Mouse (Mus musculus) kidney, postnatal 0 days (tissue): ENCODE data around the gene Vps36. TPM values are rescaled to one million over a fixed set of nuclear protein-coding genes. Genes with fewer than 3 reads are reported as not detected.

ENCODE experiments used
- ATAC-seq: fragments of 200-750 bp; cut with Nextera tagmentation; replicated peaks from 2 replicates; pipeline ENCODE4 v1.8.0; 2017; ENCODE audit warnings: low read depth, moderate number of reproducible peaks, moderate TSS enrichment, moderate library complexity; ENCODE audit not compliant: low FRiP score
- DNase-seq: peaks from one replicate; pipeline ENCODE4 v3.0.0-alpha.2; 2016; ENCODE audit warnings: low spot score
- H3K27ac ChIP-seq: fragments of 300-500 bp; sonication (generic); 2 replicates; pipeline ENCODE4 v1.5.1; 2014; ENCODE audit warnings: mild to moderate bottlenecking
- H3K27me3 ChIP-seq: fragments of 300-500 bp; sonication (generic); 2 replicates; pipeline ENCODE4 v1.6.1; 2014; ENCODE audit warnings: low read length, mixed read lengths; ENCODE audit not compliant: insufficient read depth
- H3K36me3 ChIP-seq: fragments of 300-500 bp; sonication (generic); 2 replicates; pipeline ENCODE4 v1.6.1; 2014; ENCODE audit warnings: low read length, mixed read lengths; ENCODE audit not compliant: insufficient read depth
- H3K4me1 ChIP-seq: fragments of 300-500 bp; sonication (generic); replicated peaks from 2 replicates; pipeline ENCODE4 v1.6.1; 2014; ENCODE audit warnings: antibody characterized with exemption, low read length, mixed read lengths; ENCODE audit not compliant: insufficient read depth
- H3K4me2 ChIP-seq: fragments of 300-500 bp; sonication (generic); 2 replicates; pipeline ENCODE4 v1.6.1; 2014; ENCODE audit warnings: mild to moderate bottlenecking, low read length, moderate library complexity, mixed read lengths
- H3K4me3 ChIP-seq: fragments of 300-500 bp; sonication (generic); replicated peaks from 2 replicates; pipeline ENCODE4 v1.5.1; 2014; ENCODE audit warnings: low read depth, low read length
- H3K9ac ChIP-seq: fragments of 300-500 bp; sonication (generic); 2 replicates; pipeline ENCODE4 v1.6.1; 2014; ENCODE audit warnings: low read depth, low read length
- H3K9me3 ChIP-seq: fragments of 300-500 bp; sonication (generic); replicated peaks from 2 replicates; pipeline ENCODE4 v1.6.1; 2016; ENCODE audit warnings: low read length, inconsistent platforms, mixed read lengths
- CTCF ChIP-seq: IDR thresholded peaks from 2 replicates; pipeline ENCODE4 v1.5.1; 2016; ENCODE audit warnings: antibody characterized with exemption, low read depth, mild to moderate bottlenecking, moderate library complexity
- WGBS: fragments of 180-500 bp; shearing (Covaris S2); extraction: QIAGEN DNeasy Blood & Tissue Kit; methylation state at CpG from one replicate; pipeline ENCODE4 v1.1.7; 2014; 5-methylcytosine and 5-hydroxymethylcytosine counted together
- polyA plus RNA-seq: library from polyadenylated mRNA; unstranded; fragments of >200 nt; fragmentation: Nextera tagmentation; extraction: Ambion mirVana; gene quantifications from 2 replicates; pipeline ENCODE4 v1.2.1, GENCODE M21; 2015

Vps36 gene
- polyA plus RNA-seq = 30.3 and 32.2 TPM in 2 replicates

DNA sequence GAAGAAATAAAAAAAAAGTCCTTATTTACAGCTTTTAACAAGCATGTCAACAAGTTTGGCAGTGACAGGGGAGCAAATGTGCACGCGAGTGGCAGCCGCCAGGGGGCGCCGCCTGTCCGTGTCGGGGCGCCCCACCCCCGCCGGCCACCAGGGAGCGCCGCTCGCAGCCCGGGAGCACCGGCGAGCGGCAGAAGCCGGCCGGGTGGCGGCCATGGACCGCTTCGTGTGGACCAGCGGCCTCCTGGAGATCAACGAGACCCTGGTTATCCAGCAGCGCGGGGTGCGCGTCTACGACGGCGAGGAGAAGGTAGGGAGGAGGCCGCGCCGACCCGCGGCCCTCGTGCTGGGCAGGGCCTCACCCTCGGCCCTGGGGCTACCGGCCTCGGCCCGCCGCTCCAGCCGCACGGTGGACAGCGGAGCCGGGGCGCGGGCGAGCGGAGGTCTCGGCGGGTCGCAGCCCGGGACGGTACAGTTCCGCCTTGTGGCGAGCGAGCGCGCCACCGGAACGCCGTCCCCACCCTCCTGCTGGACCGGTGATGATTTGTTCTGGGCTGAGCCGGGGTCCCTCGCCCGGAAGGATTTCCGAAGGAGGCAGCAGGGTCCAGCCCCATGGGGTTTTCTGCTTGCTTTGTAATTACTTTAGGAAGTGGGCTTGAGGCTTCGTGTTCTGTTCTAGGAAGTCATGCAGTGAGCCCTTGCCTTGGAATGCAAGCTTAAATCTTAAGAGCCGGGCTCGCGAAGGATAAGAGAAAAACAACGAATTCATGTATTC is at the start of gene Vps36:
TSS of gene Vps36 (plus strand) at position 150 of the 772 bp plus-strand sequence.
- H3K9me3 ChIP-seq = no peaks in the 10 kb centered on the region
- under 1% methylated on average over 72 of the region's 73 CpGs for WGBS
- peak within 1 kb of the TSS; percentile 99 for H3K27ac ChIP-seq
- H3K27me3 ChIP-seq = no peaks in the 10 kb centered on the region
- peak within 1 kb of the TSS; percentile 92 for H3K9ac ChIP-seq
- peak; percentile 90 for DNase-seq
- peak within 1 kb of the TSS; percentile 62 for H3K4me2 ChIP-seq
- peak; percentile 95 for ATAC-seq
- peak within 1 kb of the TSS; percentile 83 for H3K4me3 ChIP-seq
- 0 out of 2 replicates have a peak, but pooled peaks cover 4% of the 10 kb centered on the region for H3K4me1 ChIP-seq
- no peaks in the 10 kb centered on the region for H3K36me3 ChIP-seq
- peak; percentile 93 for TF ChIP-seq CTCF

- WGBS = 75% methylated on average over 1 of the region's 1 CpGs
- DNase-seq = no peak
- ATAC-seq = no peak
- no peak for TF ChIP-seq CTCF
- Histone ChIP-seq H3K27ac (no peak overlapping the region), H3K27me3 (no peaks in the 10 kb centered on the region), H3K4me2 (no peak overlapping the region), H3K4me1 (no peaks in the 10 kb centered on the region), H3K9me3 (no peaks in the 10 kb centered on the region), H3K9ac (no peak overlapping the region), H3K4me3 (no peak overlapping the region), H3K36me3 (0 out of 2 replicates have a peak, but pooled peaks cover 3% of the 10 kb centered on the region)
Observed at GRCm38 (mm10) chr8:22143764-22144491, 48.7 kb upstream of the Vps36 start.

DNA sequence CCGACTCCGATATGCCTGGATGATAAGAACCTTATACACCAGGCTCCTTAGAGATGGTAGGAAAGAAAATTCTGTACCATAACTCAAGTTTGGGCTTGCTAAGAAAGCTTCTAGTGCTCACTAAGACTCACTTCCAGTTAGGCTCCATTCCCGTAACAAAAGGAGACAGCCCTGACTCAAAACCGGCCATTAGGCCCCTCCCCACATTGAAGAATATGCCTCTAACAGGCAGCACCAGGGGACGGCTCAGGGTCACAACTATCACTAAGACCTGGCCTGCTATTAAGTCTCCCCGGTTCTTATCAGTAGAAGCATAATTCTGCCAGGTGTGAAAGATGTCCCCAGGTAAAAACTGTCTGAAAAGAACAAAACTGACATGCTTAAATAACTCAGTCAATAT is 46.8 kb upstream of the Vps36 start:
- TF ChIP-seq CTCF = no peak
- no peak for DNase-seq

DNA sequence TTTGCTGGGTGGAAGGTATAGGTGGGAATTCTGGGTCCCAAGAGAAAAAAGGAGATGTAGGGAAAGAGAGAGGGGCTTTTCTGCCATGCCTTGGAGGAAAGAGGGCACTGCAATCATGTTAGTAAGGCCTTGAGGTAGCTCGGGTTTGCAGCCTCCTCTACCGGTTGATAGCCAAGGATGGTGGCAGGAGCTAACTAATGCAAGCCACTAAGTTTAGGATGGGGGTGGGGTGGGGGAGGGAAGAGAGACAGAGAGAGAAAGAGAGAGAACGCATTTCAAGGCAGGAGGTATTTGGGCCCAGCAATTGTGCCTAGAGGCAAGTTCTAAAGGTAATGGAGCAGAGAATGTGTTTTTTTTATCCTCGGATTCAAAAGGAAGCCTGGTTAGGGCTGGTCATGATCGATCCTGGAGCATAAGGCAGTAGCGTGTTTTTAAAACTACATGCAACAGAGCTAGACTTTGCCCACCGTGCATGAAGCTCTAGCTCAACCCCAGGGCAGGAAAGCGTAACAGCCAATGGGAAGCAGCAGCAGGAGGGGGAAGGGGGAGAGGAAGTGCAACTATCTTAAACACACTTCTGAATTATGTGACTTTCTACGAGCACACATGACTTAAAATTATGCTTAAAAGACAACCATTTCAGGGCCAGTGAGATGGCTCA is 44.8 kb upstream of the Vps36 start:
- 0 out of 2 replicates have a peak, but pooled peaks have one; percentile 49 for ATAC-seq
- WGBS = 60% methylated on average over 9 of the region's 9 CpGs
- Histone ChIP-seq H3K9me3 (no peaks in the 10 kb centered on the region), H3K9ac (no peak overlapping the region), H3K27me3 (no peaks in the 10 kb centered on the region), H3K27ac (no peak overlapping the region), H3K36me3 (0 out of 2 replicates have a peak, but pooled peaks cover 3% of the 10 kb centered on the region), H3K4me1 (no peaks in the 10 kb centered on the region), H3K4me2 (no peak overlapping the region), H3K4me3 (no peak overlapping the region)
- no peak for DNase-seq
- no peak for TF ChIP-seq CTCF

More for the DNA sequence above, 46.8 kb upstream of the Vps36 start:
- no peak overlapping the region for H3K9ac ChIP-seq
- no peaks in the 10 kb centered on the region for H3K9me3 ChIP-seq
- H3K27me3 ChIP-seq = no peaks in the 10 kb centered on the region
- no peak overlapping the region for H3K4me2 ChIP-seq
- H3K4me1 ChIP-seq = no peaks in the 10 kb centered on the region
- no peak overlapping the region for H3K27ac ChIP-seq
- 0 out of 2 replicates have a peak, but pooled peaks cover 3% of the 10 kb centered on the region for H3K36me3 ChIP-seq
- no peak overlapping the region for H3K4me3 ChIP-seq
- ATAC-seq = no peak
- WGBS = 84% methylated on average over 6 of the region's 6 CpGs

GRCm38 (mm10) chr8:22148367-22148740 is 44.3 kb upstream of the Vps36 start:
- H3K9me3 ChIP-seq = no peaks in the 10 kb centered on the region
- H3K4me2 ChIP-seq = no peak overlapping the region
- 88% methylated on average over 7 of the region's 7 CpGs for WGBS
- H3K9ac ChIP-seq = no peak overlapping the region
- H3K36me3 ChIP-seq = 0 out of 2 replicates have a peak, but pooled peaks cover 3% of the 10 kb centered on the region
- no peaks in the 10 kb centered on the region for H3K27me3 ChIP-seq
- no peak for TF ChIP-seq CTCF
- ATAC-seq (no peak), DNase-seq (no peak)
- H3K4me1 ChIP-seq = no peaks in the 10 kb centered on the region
- no peak overlapping the region for H3K4me3 ChIP-seq
- no peak overlapping the region for H3K27ac ChIP-seq
